Mouse (Mus musculus) hindbrain, embryonic 13.5 days (tissue): ENCODE results near the gene Btrc. TPM values are rescaled to one million over a fixed set of nuclear protein-coding genes. Genes with fewer than 3 reads are reported as not detected.
"Not testable (repeated sequence)": the region's sequence is repeated elsewhere in the genome, so short reads cannot be mapped to it uniquely, and the experiment has no call there.

Source experiments
- ATAC-seq: fragments of 200-750 bp; cut with Nextera tagmentation; 2 replicates; pipeline ENCODE4 v1.8.0; 2017; ENCODE audit warnings: moderate TSS enrichment; ENCODE audit not compliant: low FRiP score
- H3K27ac ChIP-seq: fragments of 300-500 bp; sonication (generic); 2 replicates; pipeline ENCODE4 v1.5.1; 2015; ENCODE audit warnings: inconsistent platforms, mild to moderate bottlenecking, moderate library complexity
- H3K27me3 ChIP-seq: fragments of 300-500 bp; sonication (generic); 2 replicates; pipeline ENCODE4 v1.6.1; 2015; ENCODE audit warnings: mild to moderate bottlenecking, inconsistent platforms
- H3K36me3 ChIP-seq: fragments of 300-500 bp; sonication (generic); 2 replicates; pipeline ENCODE4 v1.6.1; 2015; ENCODE audit warnings: mild to moderate bottlenecking, inconsistent platforms
- H3K4me1 ChIP-seq: fragments of 300-500 bp; sonication (generic); replicated peaks from 2 replicates; pipeline ENCODE4 v1.6.1; 2015; ENCODE audit warnings: inconsistent platforms
- H3K4me2 ChIP-seq: fragments of 300-500 bp; sonication (generic); 2 replicates; pipeline ENCODE4 v1.6.1; 2015; ENCODE audit warnings: inconsistent platforms, mild to moderate bottlenecking, moderate library complexity
- H3K4me3 ChIP-seq: fragments of 300-500 bp; sonication (generic); 2 replicates; pipeline ENCODE4 v1.5.1; 2015; ENCODE audit warnings: mild to moderate bottlenecking, inconsistent platforms
- H3K9ac ChIP-seq: fragments of 300-500 bp; sonication (generic); 2 replicates; pipeline ENCODE4 v1.6.1; 2015; ENCODE audit warnings: mild to moderate bottlenecking, inconsistent platforms
- H3K9me3 ChIP-seq: fragments of 300-500 bp; sonication (generic); 2 replicates; pipeline ENCODE4 v1.6.1; 2016; ENCODE audit warnings: inconsistent platforms
- WGBS: fragments of 180-500 bp; shearing (Covaris S2); methylation state at CpG from one replicate; pipeline ENCODE4 v1.1.7; 2015; 5-methylcytosine and 5-hydroxymethylcytosine counted together
- polyA plus RNA-seq: library from polyadenylated mRNA; unstranded; fragments of >200 nt; fragmentation: Nextera tagmentation; extraction: Ambion mirVana; gene quantifications from 2 replicates; pipeline ENCODE4 v1.2.1, GENCODE M21; 2015

The Btrc gene
- polyA plus RNA-seq, 1 experiment from 2014 or later: 71.6 TPM

GRCm38 (mm10) chr19:45544152-45544924, 180.8 kb downstream of the Btrc start:
- Histone ChIP-seq H3K4me2 (peak overlapping the region; percentile 72), H3K36me3 (no peaks in the 10 kb centered on the region), H3K27ac (0 out of 2 replicates have a peak overlapping the region, but pooled peaks have one; percentile 35), H3K4me1 (peaks cover 63% of the 10 kb centered on the region), H3K4me3 (peak overlapping the region; percentile 39), H3K27me3 (peaks cover 62% of the 10 kb centered on the region), H3K9ac (peak overlapping the region; percentile 67), H3K9me3 (no peaks in the 10 kb centered on the region)
- no peak for ATAC-seq
- WGBS: 1% methylated on average over 16 of the region's 26 CpGs

- peak overlapping the region; percentile 72 for H3K4me2 ChIP-seq
- peaks cover 64% of the 10 kb centered on the region for H3K27me3 ChIP-seq
- peak overlapping the region; percentile 67 for H3K9ac ChIP-seq
- H3K36me3 ChIP-seq: no peaks in the 10 kb centered on the region
- no peaks in the 10 kb centered on the region for H3K9me3 ChIP-seq
- peak overlapping the region; percentile 39 for H3K4me3 ChIP-seq
- under 1% methylated on average over 30 of the region's 30 CpGs for WGBS
- H3K27ac ChIP-seq: no peak overlapping the region
- ATAC-seq: peak; percentile 46
- peaks cover 65% of the 10 kb centered on the region for H3K4me1 ChIP-seq
Measured at GRCm38 (mm10) chr19:45544925-45545321, 181.4 kb downstream of the Btrc start.

GRCm38 (mm10) chr19:45548196-45548595, 184.7 kb downstream of the Btrc start:
- Histone ChIP-seq H3K36me3 (peaks cover 10% of the 10 kb centered on the region), H3K4me1 (peaks cover 34% of the 10 kb centered on the region), H3K27me3 (peaks cover 47% of the 10 kb centered on the region)
- H3K27ac ChIP-seq, H3K9ac ChIP-seq, ATAC-seq, H3K4me2 ChIP-seq, H3K9me3 ChIP-seq, H3K4me3 ChIP-seq: not testable (repeated sequence)

- peaks cover 37% of the 10 kb centered on the region for H3K27me3 ChIP-seq
Measured at GRCm38 (mm10) chr19:45549128-45549915, 185.8 kb downstream of the Btrc start.

GRCm38 (mm10) chr19:45549948-45550347, 186.4 kb downstream of the Btrc start:
- Histone ChIP-seq H3K4me2 (no peak overlapping the region), H3K9ac (no peak overlapping the region), H3K36me3 (peaks cover 28% of the 10 kb centered on the region), H3K4me1 (peaks cover 17% of the 10 kb centered on the region), H3K27me3 (peaks cover 37% of the 10 kb centered on the region), H3K27ac (peak overlapping the region; percentile 32; the same call in 1 of the 2 replicates), H3K4me3 (no peak overlapping the region), H3K9me3 (no peaks in the 10 kb centered on the region)
- no peak for ATAC-seq
- WGBS: 89% methylated on average over 4 of the region's 4 CpGs

More at GRCm38 (mm10) chr19:45549128-45549915, 185.8 kb downstream of the Btrc start:
- no peak overlapping the region for H3K4me3 ChIP-seq
- no peak overlapping the region for H3K4me2 ChIP-seq
- 63% methylated on average over 23 of the region's 23 CpGs for WGBS
- ATAC-seq: no peak
- 0 out of 2 replicates have a peak overlapping the region, but pooled peaks have one; percentile 35 for H3K9ac ChIP-seq
- H3K9me3 ChIP-seq: no peaks in the 10 kb centered on the region
- H3K36me3 ChIP-seq: peaks cover 22% of the 10 kb centered on the region
- peaks cover 22% of the 10 kb centered on the region for H3K4me1 ChIP-seq
- peak overlapping the region; percentile 32 for H3K27ac ChIP-seq

GRCm38 (mm10) chr19:45552187-45552586, 188.7 kb downstream of the Btrc start:
- Histone ChIP-seq H3K4me1 (peaks cover 14% of the 10 kb centered on the region), H3K9me3 (no peaks in the 10 kb centered on the region), H3K4me3 (no peak overlapping the region), H3K9ac (no peak overlapping the region), H3K27ac (no peak overlapping the region), H3K27me3 (peaks cover 17% of the 10 kb centered on the region), H3K4me2 (no peak overlapping the region), H3K36me3 (peaks cover 31% of the 10 kb centered on the region)
- ATAC-seq: no peak
- 76% methylated on average over 6 of the region's 6 CpGs for WGBS

- Histone ChIP-seq H3K4me1 (peaks cover 7% of the 10 kb centered on the region), H3K4me3 (no peak overlapping the region), H3K36me3 (peaks cover 37% of the 10 kb centered on the region), H3K4me2 (no peak overlapping the region), H3K9me3 (no peaks in the 10 kb centered on the region), H3K9ac (no peak overlapping the region), H3K27me3 (peaks cover 7% of the 10 kb centered on the region; the same call in 1 of the 2 replicates), H3K27ac (no peak overlapping the region)
- WGBS: 94% methylated on average over 11 of the region's 11 CpGs
- no peak for ATAC-seq
Measured at GRCm38 (mm10) chr19:45554136-45554535, 190.6 kb downstream of the Btrc start.

- peaks cover 24% of the 10 kb centered on the region for H3K4me1 ChIP-seq
- peak within 1 kb of the TSS; percentile 86 for H3K9ac ChIP-seq
- peak within 1 kb of the TSS; percentile 81 for H3K27ac ChIP-seq
- peak within 1 kb of the TSS; percentile 99 for H3K4me2 ChIP-seq
- H3K27me3 ChIP-seq: no peaks in the 10 kb centered on the region
- H3K4me3 ChIP-seq: peak within 1 kb of the TSS; percentile 74
- no peaks in the 10 kb centered on the region for H3K9me3 ChIP-seq
- peak; percentile 93 for ATAC-seq
- H3K36me3 ChIP-seq: peaks cover 13% of the 10 kb centered on the region; the same call in 1 of the 2 replicates
- WGBS: under 1% methylated on average over 30 of the region's 35 CpGs
Measured at GRCm38 (mm10) chr19:45560153-45560890, 196.8 kb downstream of the Btrc start, which contains the start of the genes Poll and Gm17018. Gene Poll (minus strand): TSS chr19:45560531. Gene Gm17018 (plus strand): TSS chr19:45560615.

GRCm38 (mm10) chr19:45565925-45566715, 202.6 kb downstream of the Btrc start:
- Histone ChIP-seq H3K36me3 (0 out of 2 replicates have a peak, but pooled peaks cover 7% of the 10 kb centered on the region), H3K4me2 (no peak overlapping the region), H3K27ac (peak overlapping the region; percentile 73), H3K4me1 (peaks cover 41% of the 10 kb centered on the region), H3K27me3 (0 out of 2 replicates have a peak, but pooled peaks cover 5% of the 10 kb centered on the region), H3K4me3 (no peak overlapping the region), H3K9me3 (no peaks in the 10 kb centered on the region), H3K9ac (no peak overlapping the region)
- ATAC-seq: no peak
- WGBS: 51% methylated on average over 15 of the region's 15 CpGs

GRCm38 (mm10) chr19:45567367-45567766, 203.8 kb downstream of the Btrc start:
- no peak overlapping the region for H3K4me2 ChIP-seq
- peak overlapping the region; percentile 75 for H3K27ac ChIP-seq
- no peaks in the 10 kb centered on the region for H3K9me3 ChIP-seq
- peaks cover 17% of the 10 kb centered on the region for H3K36me3 ChIP-seq
- 0 out of 2 replicates have a peak, but pooled peaks cover 5% of the 10 kb centered on the region for H3K27me3 ChIP-seq
- ATAC-seq: no peak
- no peak overlapping the region for H3K9ac ChIP-seq
- WGBS: 35% methylated on average over 14 of the region's 14 CpGs
- peaks cover 37% of the 10 kb centered on the region for H3K4me1 ChIP-seq
- H3K4me3 ChIP-seq: no peak overlapping the region

GRCm38 (mm10) chr19:45573033-45573432, 209.5 kb downstream of the Btrc start:
- H3K9me3 ChIP-seq: no peaks in the 10 kb centered on the region
- WGBS: 87% methylated on average over 6 of the region's 6 CpGs
- peaks cover 29% of the 10 kb centered on the region; the same call in 1 of the 2 replicates for H3K4me1 ChIP-seq
- no peak overlapping the region for H3K9ac ChIP-seq
- peaks cover 49% of the 10 kb centered on the region for H3K36me3 ChIP-seq
- H3K4me3 ChIP-seq: no peak overlapping the region
- no peak for ATAC-seq
- peaks cover 41% of the 10 kb centered on the region for H3K27me3 ChIP-seq
- no peak overlapping the region for H3K4me2 ChIP-seq
- peak overlapping the region; percentile 23; the same call in 1 of the 2 replicates for H3K27ac ChIP-seq
